Mouse (Mus musculus) stomach, embryonic 14.5 days (tissue): ENCODE results near the gene Unc13c. TPM values are rescaled to one million over a fixed set of nuclear protein-coding genes. Genes with fewer than 3 reads are reported as not detected.

ENCODE experiments used
- ATAC-seq: fragments of 200-750 bp; cut with Nextera tagmentation; 2 replicates; pipeline ENCODE4 v1.8.0; 2017; ENCODE audit warnings: low read depth, moderate TSS enrichment; ENCODE audit not compliant: insufficient number of reproducible peaks, insufficient read depth, low FRiP score
- H3K27ac ChIP-seq: fragments of 300-500 bp; sonication (generic); 2 replicates; pipeline ENCODE4 v1.5.1; 2014; ENCODE audit warnings: mild to moderate bottlenecking, low read length, moderate library complexity, mixed read lengths
- H3K27me3 ChIP-seq: fragments of 300-500 bp; sonication (generic); 2 replicates; pipeline ENCODE4 v1.6.1; 2014; ENCODE audit warnings: low read length, control low read depth, mixed read lengths; ENCODE audit not compliant: control insufficient read depth, insufficient read depth
- H3K36me3 ChIP-seq: fragments of 300-500 bp; sonication (generic); 2 replicates; pipeline ENCODE4 v1.6.1; 2014; ENCODE audit warnings: mild to moderate bottlenecking, control low read depth, low read length, moderate library complexity, mixed read lengths; ENCODE audit not compliant: control insufficient read depth, insufficient read depth
- H3K4me1 ChIP-seq: fragments of 300-500 bp; sonication (generic); 2 replicates; pipeline ENCODE4 v1.6.1; 2014; ENCODE audit warnings: low read length, control low read depth, mixed read lengths; ENCODE audit not compliant: control insufficient read depth, insufficient read depth
- H3K4me2 ChIP-seq: fragments of 300-500 bp; sonication (generic); replicated peaks from 2 replicates; pipeline ENCODE4 v1.6.1; 2014; ENCODE audit warnings: low read depth, low read length, control low read depth
- H3K4me3 ChIP-seq: fragments of 300-500 bp; sonication (generic); 2 replicates; pipeline ENCODE4 v1.5.1; 2014; ENCODE audit warnings: low read depth, low read length, control low read depth
- H3K9ac ChIP-seq: fragments of 300-500 bp; sonication (generic); replicated peaks from 2 replicates; pipeline ENCODE4 v1.6.1; 2014; ENCODE audit warnings: low read depth, mild to moderate bottlenecking, control low read depth, low read length, moderate library complexity, mixed read lengths
- H3K9me3 ChIP-seq: fragments of 300-500 bp; sonication (generic); 2 replicates; pipeline ENCODE4 v1.6.1; 2016; ENCODE audit warnings: low read depth, low read length, control low read depth; ENCODE audit not compliant: control insufficient read depth
- WGBS: fragments of 180-500 bp; shearing (Covaris S2); extraction: QIAGEN DNeasy Blood & Tissue Kit; methylation state at CpG from one replicate; pipeline ENCODE4 v1.1.7; 2014; 5-methylcytosine and 5-hydroxymethylcytosine counted together
- polyA plus RNA-seq: library from polyadenylated mRNA; unstranded; fragments of >200 nt; fragmentation: Nextera tagmentation; extraction: Ambion mirVana; gene quantifications from 2 replicates; pipeline ENCODE4 v1.2.1, GENCODE M21; 2014

Gene Unc13c
- polyA plus RNA-seq, result 1.4 and 2.0 TPM in 2 replicates

- ATAC-seq, result peak; percentile 33; the same call in 1 of the 2 replicates
- Histone ChIP-seq H3K9me3 (no peaks in the 10 kb centered on the region), H3K36me3 (no peaks in the 10 kb centered on the region), H3K4me2 (peak within 1 kb of the TSS; percentile 47), H3K27me3 (no peaks in the 10 kb centered on the region), H3K4me1 (no peaks in the 10 kb centered on the region), H3K27ac (no peak within 1 kb of the TSS), H3K9ac (no peak within 1 kb of the TSS; the same call in 1 of the 2 replicates), H3K4me3 (peak within 1 kb of the TSS; percentile 24)
- under 1% methylated on average over 17 of the region's 17 CpGs for WGBS
Measured at GRCm38 (mm10) chr9:73968641-73969121, at the start of gene Unc13c. Gene Unc13c, minus strand, starts transcription at chr9:73968966.

- 70% methylated on average over 7 of the region's 7 CpGs for WGBS
- Histone ChIP-seq H3K4me1 (no peaks in the 10 kb centered on the region), H3K27me3 (no peaks in the 10 kb centered on the region), H3K27ac (no peak overlapping the region), H3K9ac (no peak overlapping the region), H3K36me3 (no peaks in the 10 kb centered on the region), H3K4me2 (no peak overlapping the region), H3K4me3 (no peak overlapping the region), H3K9me3 (no peaks in the 10 kb centered on the region)
- no peak for ATAC-seq
Measured at GRCm38 (mm10) chr9:74007976-74008686, 39.4 kb upstream of the Unc13c start.

GRCm38 (mm10) chr9:74002388-74002990 is 33.7 kb upstream of the Unc13c start:
- no peak overlapping the region for H3K27ac ChIP-seq
- H3K4me2 ChIP-seq, result no peak overlapping the region
- H3K36me3 ChIP-seq, result no peaks in the 10 kb centered on the region
- H3K4me3 ChIP-seq, result no peak overlapping the region
- 22% methylated on average over 6 of the region's 6 CpGs for WGBS
- H3K9ac ChIP-seq, result no peak overlapping the region
- ATAC-seq, result no peak
- H3K27me3 ChIP-seq, result no peaks in the 10 kb centered on the region
- no peaks in the 10 kb centered on the region for H3K9me3 ChIP-seq
- H3K4me1 ChIP-seq, result peaks cover 3% of the 10 kb centered on the region; the same call in 1 of the 2 replicates

GRCm38 (mm10) chr9:73988096-73988495 is 19.3 kb upstream of the Unc13c start:
- Histone ChIP-seq H3K27ac (no peak overlapping the region), H3K4me3 (no peak overlapping the region), H3K4me1 (no peaks in the 10 kb centered on the region), H3K9ac (no peak overlapping the region), H3K36me3 (no peaks in the 10 kb centered on the region), H3K27me3 (no peaks in the 10 kb centered on the region), H3K4me2 (no peak overlapping the region), H3K9me3 (peaks cover 5% of the 10 kb centered on the region; the same call in 1 of the 2 replicates)
- no peak for ATAC-seq

- Histone ChIP-seq H3K4me2 (no peak overlapping the region), H3K4me3 (no peak overlapping the region), H3K27me3 (no peaks in the 10 kb centered on the region), H3K4me1 (no peaks in the 10 kb centered on the region), H3K9ac (no peak overlapping the region), H3K27ac (no peak overlapping the region), H3K36me3 (no peaks in the 10 kb centered on the region), H3K9me3 (peaks cover 5% of the 10 kb centered on the region; the same call in 1 of the 2 replicates)
- 47% methylated on average over 2 of the region's 2 CpGs for WGBS
- ATAC-seq, result no peak
Measured at GRCm38 (mm10) chr9:73987236-73987635, 18.5 kb upstream of the Unc13c start.

GRCm38 (mm10) chr9:73982597-73983344 is 14.0 kb upstream of the Unc13c start:
- Histone ChIP-seq H3K4me2 (no peak overlapping the region), H3K9me3 (no peaks in the 10 kb centered on the region)
- 16% methylated on average over 6 of the region's 6 CpGs for WGBS

GRCm38 (mm10) chr9:73972327-73972988 is 3.7 kb upstream of the Unc13c start:
- WGBS, result 50% methylated on average over 8 of the region's 8 CpGs

More at GRCm38 (mm10) chr9:73982597-73983344, 14.0 kb upstream of the Unc13c start:
- Histone ChIP-seq H3K4me1 (no peaks in the 10 kb centered on the region), H3K9ac (no peak overlapping the region), H3K4me3 (no peak overlapping the region), H3K36me3 (no peaks in the 10 kb centered on the region), H3K27me3 (no peaks in the 10 kb centered on the region), H3K27ac (no peak overlapping the region)
- no peak for ATAC-seq

GRCm38 (mm10) chr9:73970717-73971116 is 2.0 kb upstream of the Unc13c start:
- no peak overlapping the region for H3K27ac ChIP-seq

More at GRCm38 (mm10) chr9:73972327-73972988, 3.7 kb upstream of the Unc13c start:
- H3K9me3 ChIP-seq, result no peaks in the 10 kb centered on the region
- no peak overlapping the region for H3K4me3 ChIP-seq
- H3K36me3 ChIP-seq, result no peaks in the 10 kb centered on the region
- no peak overlapping the region for H3K4me2 ChIP-seq
- no peak overlapping the region for H3K27ac ChIP-seq
- no peaks in the 10 kb centered on the region for H3K27me3 ChIP-seq
- H3K9ac ChIP-seq, result no peak overlapping the region
- H3K4me1 ChIP-seq, result no peaks in the 10 kb centered on the region
- ATAC-seq, result no peak

More at GRCm38 (mm10) chr9:73970717-73971116, 2.0 kb upstream of the Unc13c start:
- WGBS, result 66% methylated on average over 9 of the region's 9 CpGs
- H3K9ac ChIP-seq, result no peak overlapping the region
- no peak overlapping the region for H3K4me3 ChIP-seq
- no peaks in the 10 kb centered on the region for H3K36me3 ChIP-seq
- H3K27me3 ChIP-seq, result no peaks in the 10 kb centered on the region
- H3K4me2 ChIP-seq, result no peak overlapping the region
- H3K4me1 ChIP-seq, result no peaks in the 10 kb centered on the region
- no peak for ATAC-seq
- H3K9me3 ChIP-seq, result no peaks in the 10 kb centered on the region
